33 mouse cellular contexts compared by ENCODE assay signal in the genomic region with DNA sequence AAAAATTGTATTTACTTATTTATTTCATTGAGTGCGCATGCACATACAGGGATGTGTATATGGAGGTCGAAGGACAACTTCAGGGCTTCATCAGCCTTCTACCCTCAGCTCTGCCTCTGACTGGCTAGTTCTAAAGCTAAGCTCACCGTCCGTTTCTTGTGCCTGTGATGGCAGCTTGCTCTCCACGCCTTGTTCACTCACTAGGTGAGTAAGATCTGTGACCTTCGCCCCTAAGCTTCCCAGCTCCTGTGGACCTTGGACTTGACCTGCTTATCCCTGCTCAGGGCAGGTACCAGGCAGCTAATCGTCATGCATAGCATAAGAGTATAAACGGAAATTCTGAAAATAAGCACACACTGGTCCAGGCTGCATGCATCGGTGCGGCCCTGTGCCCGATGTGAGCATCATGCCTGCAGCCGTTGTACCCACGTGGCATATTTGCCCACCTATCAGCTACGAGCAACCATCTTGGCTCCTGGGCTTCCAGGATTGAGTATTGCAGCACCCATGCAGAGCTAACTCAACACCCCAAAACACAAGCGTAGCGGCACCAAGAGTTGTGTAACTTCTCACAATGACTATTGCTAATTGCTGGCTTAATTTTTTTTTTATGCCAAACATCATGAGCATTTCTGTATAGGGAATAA. TPM values are rescaled to one million over a fixed set of nuclear protein-coding genes. Genes with fewer than 3 reads are reported as not detected.
DNase-seq lines count a peak whose midpoint lies in the region; ATAC-seq and TF ChIP-seq lines count a peak whose summit lies in the region.
"Had no signal": no experiment of that assay in that cellular context is flagged by ENCODE, and none has a peak within 500 bp of the region (broad histone marks: within the 10 kb centered on the region; RNA-seq: fewer than 3 reads in every experiment).

No protein-coding gene starts in this region.

- no peaks in the 10 kb centered on the region for H3K27me3 ChIP-seq in liver, adult 2 months (ENCODE audit: control insufficient read depth, insufficient read depth, low read length)
- no peaks in the 10 kb centered on the region for H3K27me3 ChIP-seq in liver, embryonic 12.5 days (replicated peaks)
- no peaks in the 10 kb centered on the region for H3K27me3 ChIP-seq in intestine, postnatal 0 days (replicated peaks; ENCODE audit: control insufficient read depth, insufficient read depth, low read length)
- H3K27me3 ChIP-seq in stomach, embryonic 16.5 days (ENCODE audit: control insufficient read depth, insufficient read depth, low read length) = no peaks in the 10 kb centered on the region
- H3K27me3 ChIP-seq: CH12.LX; embryonic facial prominence, embryonic 15.5 days; limb, embryonic 15.5 days; lung, embryonic 15.5 days; neural tube, embryonic 13.5 days; Patski; stomach, embryonic 15.5 days had no signal

- H3K27ac ChIP-seq in liver, adult 2 months (replicated peaks; ENCODE audit: insufficient read depth, low read depth, low read length) = peak overlapping the region; percentile 53
- H3K27ac ChIP-seq in liver, embryonic 12.5 days = no peak overlapping the region
- H3K27ac ChIP-seq in intestine, postnatal 0 days (ENCODE audit: low read depth, low read length) = peak overlapping the region; percentile 69
- no peak overlapping the region for H3K27ac ChIP-seq in stomach, embryonic 16.5 days (ENCODE audit: low read length)
- H3K27ac ChIP-seq: embryonic facial prominence, embryonic 15.5 days; hindbrain, embryonic 10.5 days; hindbrain, postnatal 0 days; limb, embryonic 15.5 days; lung, embryonic 15.5 days; macrophage; neural tube, embryonic 13.5 days; stomach, embryonic 15.5 days had no signal

- no peaks in the 10 kb centered on the region for H3K79me2 ChIP-seq in liver, adult 2 months (ENCODE audit: control insufficient read depth, insufficient read depth, low read length)

- H3K4me2 ChIP-seq in liver, embryonic 12.5 days = no peak overlapping the region
- H3K4me2 ChIP-seq in intestine, postnatal 0 days (replicated peaks; ENCODE audit: low read depth) = no peak overlapping the region
- no peak overlapping the region for H3K4me2 ChIP-seq in stomach, embryonic 16.5 days (ENCODE audit: low read depth, low read length)
- H3K4me2 ChIP-seq: embryonic facial prominence, embryonic 15.5 days; heart, embryonic 11.5 days; limb, embryonic 15.5 days; lung, embryonic 15.5 days; neural tube, embryonic 13.5 days; stomach, embryonic 15.5 days had no signal

- TF ChIP-seq CTCF in liver, adult 2 months (IDR thresholded peaks at IDR 0.05; ENCODE audit: low read depth, low read length) = no peak
- no peak for TF ChIP-seq CTCF in intestine, postnatal 0 days (IDR thresholded peaks at IDR 0.05; ENCODE audit: low read depth)

- H3K4me1 ChIP-seq in liver, adult 2 months (ENCODE audit: control insufficient read depth, insufficient read depth, low read length) = peaks cover 25% of the 10 kb centered on the region
- H3K4me1 ChIP-seq in liver, embryonic 12.5 days = peaks cover 5% of the 10 kb centered on the region; the same call in 1 of the 2 replicates
- 0 out of 2 replicates have a peak, but pooled peaks cover 4% of the 10 kb centered on the region for H3K4me1 ChIP-seq in intestine, postnatal 0 days (replicated peaks; ENCODE audit: control insufficient read depth, insufficient read depth, low read length)
- H3K4me1 ChIP-seq in stomach, embryonic 16.5 days (ENCODE audit: control insufficient read depth, insufficient read depth, low read length) = 0 out of 2 replicates have a peak, but pooled peaks cover 4% of the 10 kb centered on the region
- H3K4me1 ChIP-seq: neural tube, embryonic 13.5 days had no signal

- 33% methylated on average over 16 of the region's 16 CpGs for WGBS in liver, adult 2 months
- 81% methylated on average over 16 of the region's 16 CpGs for WGBS in liver, embryonic 12.5 days (ENCODE audit: insufficient replicate concordance)
- WGBS in intestine, postnatal 0 days = 47% methylated on average over 16 of the region's 16 CpGs
- 84% methylated on average over 16 of the region's 16 CpGs for WGBS in stomach, embryonic 16.5 days

- no peaks in the 10 kb centered on the region for H3K9me3 ChIP-seq in liver, embryonic 12.5 days (replicated peaks)
- no peaks in the 10 kb centered on the region for H3K9me3 ChIP-seq in intestine, postnatal 0 days (ENCODE audit: control insufficient read depth)
- H3K9me3 ChIP-seq in stomach, embryonic 16.5 days (replicated peaks; ENCODE audit: control insufficient read depth, low read length) = no peaks in the 10 kb centered on the region
- H3K9me3 ChIP-seq: embryonic facial prominence, embryonic 15.5 days; G1E; hindbrain, embryonic 10.5 days; limb, embryonic 15.5 days; lung, embryonic 15.5 days; neural tube, embryonic 13.5 days; stomach, embryonic 15.5 days had no signal

- no peak for TF ChIP-seq POLR2A in liver, adult 2 months (IDR thresholded peaks at IDR 0.05; ENCODE audit: extremely low read depth, insufficient read depth, low read length)

- H3K9ac ChIP-seq in liver, adult 2 months (ENCODE audit: low read depth, low read length) = no peak overlapping the region
- H3K9ac ChIP-seq in liver, embryonic 12.5 days = no peak overlapping the region
- H3K9ac ChIP-seq in intestine, postnatal 0 days (ENCODE audit: low read depth, low read length) = no peak overlapping the region
- no peak overlapping the region for H3K9ac ChIP-seq in stomach, embryonic 16.5 days (ENCODE audit: low read length)
- H3K9ac ChIP-seq: embryonic facial prominence, embryonic 15.5 days; limb, embryonic 15.5 days; lung, embryonic 15.5 days; neural tube, embryonic 13.5 days; stomach, embryonic 15.5 days had no signal

- H3K4me3 ChIP-seq in liver, adult 2 months (ENCODE audit: insufficient read depth, low read depth, low read length) = no peak overlapping the region
- H3K4me3 ChIP-seq in liver, embryonic 12.5 days = no peak overlapping the region
- no peak overlapping the region for H3K4me3 ChIP-seq in intestine, postnatal 0 days (ENCODE audit: low read depth, low read length)
- no peak overlapping the region for H3K4me3 ChIP-seq in stomach, embryonic 16.5 days (replicated peaks; ENCODE audit: low read length)
- H3K4me3 ChIP-seq: embryonic facial prominence, embryonic 15.5 days; hindbrain, embryonic 10.5 days; limb, embryonic 15.5 days; lung, embryonic 15.5 days; myocyte; neural tube, embryonic 13.5 days; stomach, embryonic 15.5 days had no signal

- peaks cover 38% of the 10 kb centered on the region for H3K36me3 ChIP-seq in liver, adult 2 months (ENCODE audit: control insufficient read depth, insufficient read depth, low read length)
- peaks cover 35% of the 10 kb centered on the region for H3K36me3 ChIP-seq in liver, embryonic 12.5 days
- H3K36me3 ChIP-seq in intestine, postnatal 0 days (ENCODE audit: control insufficient read depth, insufficient read depth) = peaks cover 17% of the 10 kb centered on the region
- no peaks in the 10 kb centered on the region for H3K36me3 ChIP-seq in stomach, embryonic 16.5 days (ENCODE audit: control insufficient read depth, insufficient read depth, low read length)

- ATAC-seq in liver, embryonic 12.5 days = no peak
- peak; percentile 91 for ATAC-seq in intestine, postnatal 0 days
- peak; percentile 55; the same call in 1 of the 2 replicates for ATAC-seq in stomach, embryonic 16.5 days (ENCODE audit: insufficient read depth, low FRiP score)
- ATAC-seq in cerebellum, adult (ENCODE audit: insufficient number of reproducible peaks, low FRiP score, low TSS enrichment) = no peak
- ATAC-seq: forebrain, embryonic 14.5 days; hindbrain, postnatal 0 days; midbrain, embryonic 16.5 days; Patski had no signal

- peak; percentile 95 for DNase-seq in liver, adult 2 months (ENCODE audit: extremely low read depth, low read depth, low spot score)
- peak; percentile 54 for DNase-seq in kidney, postnatal 10 days
- no peak for DNase-seq in right cerebral cortex, postnatal 4 days
- DNase-seq in lung, postnatal 36 days = no peak
- DNase-seq: adrenal gland, postnatal 36 days; cerebellum, adult 11 months; cerebellum, adult 9-11 months; retina, postnatal 1 day; thymus, adult 2 months had no signal

RNA-seq across cellular contexts. Expression of a gene that starts 20.5 kb away (rescaled TPM):
- 39.0 and 40.1 TPM in 2 replicates for total RNA-seq in liver, adult 2 months (2014; rRNA removed)
- polyA plus RNA-seq in liver, adult 2 months (2012; rRNA removed) = 16.8 and 21.7 TPM in 2 replicates
- 33.6 and 35.8 TPM in 2 replicates for polyA plus RNA-seq in liver, embryonic 12.5 days (2016; fragmentation: Nextera tagmentation; extraction: Ambion mirVana)
- 36.7 and 36.9 TPM in 2 replicates for polyA plus RNA-seq in intestine, postnatal 0 days (2015; fragmentation: Nextera tagmentation; extraction: Ambion mirVana)
- polyA plus RNA-seq in stomach, embryonic 16.5 days (2015; fragmentation: Nextera tagmentation; extraction: Ambion mirVana) = 44.3 and 45.7 TPM in 2 replicates

RNA-seq across cellular contexts. Expression of a gene that starts 20.9 kb away (rescaled TPM):
- 2.5 and 2.8 TPM in 2 replicates for total RNA-seq in liver, adult 2 months (2014; rRNA removed)
- 0.85 and 1.4 TPM in 2 replicates for polyA plus RNA-seq in liver, adult 2 months (2012; rRNA removed)
- polyA plus RNA-seq in liver, embryonic 12.5 days (2016; fragmentation: Nextera tagmentation; extraction: Ambion mirVana) = 0.26 and 0.54 TPM in 2 replicates
- 0.39 and 0.51 TPM in 2 replicates for polyA plus RNA-seq in intestine, postnatal 0 days (2015; fragmentation: Nextera tagmentation; extraction: Ambion mirVana)
- polyA plus RNA-seq in stomach, embryonic 16.5 days (2015; fragmentation: Nextera tagmentation; extraction: Ambion mirVana) = 0.81 and 1.3 TPM in 2 replicates

RNA-seq across cellular contexts. Expression of a gene that starts 20.9 kb away (rescaled TPM):
- total RNA-seq in liver, adult 2 months (2014; rRNA removed) = 0.09 TPM in 1 of 2 replicates, not detected in the other
- polyA plus RNA-seq in liver, adult 2 months (2012; rRNA removed) = not detected in 2 replicates
- polyA plus RNA-seq in liver, embryonic 12.5 days (2016; fragmentation: Nextera tagmentation; extraction: Ambion mirVana) = not detected in 2 replicates
- polyA plus RNA-seq in intestine, postnatal 0 days (2015; fragmentation: Nextera tagmentation; extraction: Ambion mirVana) = not detected in 2 replicates
- 0.54 TPM in 1 of 2 replicates, not detected in the other for polyA plus RNA-seq in stomach, embryonic 16.5 days (2015; fragmentation: Nextera tagmentation; extraction: Ambion mirVana)
- total RNA-seq: adrenal gland, postnatal 36 days; common myeloid progenitor, adult 5-6 weeks; G1E; hindbrain, postnatal 0 days; layer of hippocampus, adult 18-20 months; left cerebral cortex, postnatal 36 days had no signal
- polyA plus RNA-seq: embryonic facial prominence, embryonic 15.5 days; forebrain, embryonic 14.5 days; G1E; gonadal fat pad, adult 2 months; heart, embryonic 11.5 days; heart, postnatal 0 days; hindbrain, embryonic 10.5 days; hindbrain, postnatal 0 days; limb, embryonic 15.5 days; lung, embryonic 15.5 days; midbrain, embryonic 16.5 days; neural tube, embryonic 13.5 days; stomach, embryonic 15.5 days; thymus, adult 2 months had no signal

RNA-seq across cellular contexts. Expression of a gene that starts 27.5 kb away (rescaled TPM):
- 1,488 and 1,502 TPM in 2 replicates for total RNA-seq in liver, adult 2 months (2014; rRNA removed)
- 3,750 and 4,351 TPM in 2 replicates for polyA plus RNA-seq in liver, adult 2 months (2012; rRNA removed)
- 143 and 146 TPM in 2 replicates for polyA plus RNA-seq in liver, embryonic 12.5 days (2016; fragmentation: Nextera tagmentation; extraction: Ambion mirVana)
- polyA plus RNA-seq in intestine, postnatal 0 days (2015; fragmentation: Nextera tagmentation; extraction: Ambion mirVana) = 179 and 181 TPM in 2 replicates
- polyA plus RNA-seq in stomach, embryonic 16.5 days (2015; fragmentation: Nextera tagmentation; extraction: Ambion mirVana) = 224 and 249 TPM in 2 replicates

RNA-seq across cellular contexts. Expression of a gene that starts 52.6 kb away (rescaled TPM):
- 9.6 and 14.4 TPM in 2 replicates for total RNA-seq in liver, adult 2 months (2014; rRNA removed)
- polyA plus RNA-seq in liver, adult 2 months (2012; rRNA removed) = 9.1 and 10.1 TPM in 2 replicates
- polyA plus RNA-seq in liver, embryonic 12.5 days (2016; fragmentation: Nextera tagmentation; extraction: Ambion mirVana) = 1.6 and 1.9 TPM in 2 replicates
- polyA plus RNA-seq in intestine, postnatal 0 days (2015; fragmentation: Nextera tagmentation; extraction: Ambion mirVana) = 3.5 and 3.8 TPM in 2 replicates
- 2.6 and 2.8 TPM in 2 replicates for polyA plus RNA-seq in stomach, embryonic 16.5 days (2015; fragmentation: Nextera tagmentation; extraction: Ambion mirVana)

Comparison
In these comparisons a context has a peak if more than half of its experiments do, and no peak if none do; other contexts are left out.
1. H3K27ac ChIP-seq: peak in liver, adult 2 months (single experiment) and intestine, postnatal 0 days (single experiment); none in liver, embryonic 12.5 days (single experiment) and stomach, embryonic 16.5 days (single experiment).
2. DNase-seq: peak in liver, adult 2 months (single experiment) and kidney, postnatal 10 days (single experiment); none in right cerebral cortex, postnatal 4 days (single experiment) and lung, postnatal 36 days (single experiment).
3. ATAC-seq: peak in intestine, postnatal 0 days (single experiment) and stomach, embryonic 16.5 days (single experiment); none in liver, embryonic 12.5 days (single experiment) and cerebellum, adult (single experiment).